Mouse (Mus musculus): ENCODE data around the gene Mrpl44. TPM values are rescaled to one million over a fixed set of nuclear protein-coding genes. Genes with fewer than 3 reads are reported as not detected.

Mrpl44 gene
- polyA plus RNA-seq, 1 experiment from 2014 or later = 49.6 TPM

- DNase-seq (ENCODE audit: low spot score) (no peak), ATAC-seq (replicated peaks; ENCODE audit: low FRiP score) (no peak)
- 54% methylated on average over 7 of the region's 7 CpGs for WGBS
- no peaks in the 10 kb centered on the region for H3K9me3 ChIP-seq (ENCODE audit: control insufficient read depth, low read length)
- H3K4me3 ChIP-seq (ENCODE audit: low read depth, low read length) = no peak overlapping the region
- H3K4me1 ChIP-seq (replicated peaks; ENCODE audit: control insufficient read depth, insufficient read depth, low read length) = peaks cover 6% of the 10 kb centered on the region; the same call in 1 of the 2 replicates
- no peak overlapping the region for H3K4me2 ChIP-seq
- H3K27me3 ChIP-seq (replicated peaks; ENCODE audit: control insufficient read depth, insufficient read depth, low read length) = no peaks in the 10 kb centered on the region
- peak overlapping the region; percentile 38; the same call in 1 of the 2 replicates for H3K27ac ChIP-seq (ENCODE audit: low read depth, low read length)
- H3K9ac ChIP-seq (ENCODE audit: low read depth, low read length) = no peak overlapping the region
- no peaks in the 10 kb centered on the region for H3K36me3 ChIP-seq (ENCODE audit: control insufficient read depth, insufficient read depth, low read length)
These were observed 23.7 kb upstream of the Mrpl44 start for GRCm38 (mm10) chr1:79752015-79752695.

GRCm38 (mm10) chr1:79752714-79753340 is 23.0 kb upstream of the Mrpl44 start:
- no peak overlapping the region for H3K9ac ChIP-seq (ENCODE audit: low read depth, low read length)
- no peaks in the 10 kb centered on the region for H3K36me3 ChIP-seq (ENCODE audit: control insufficient read depth, insufficient read depth, low read length)
- no peaks in the 10 kb centered on the region for H3K9me3 ChIP-seq (ENCODE audit: control insufficient read depth, low read length)
- ATAC-seq (replicated peaks; ENCODE audit: low FRiP score) (no peak), DNase-seq (ENCODE audit: low spot score) (no peak)
- 78% methylated on average over 4 of the region's 4 CpGs for WGBS
- no peak overlapping the region for H3K27ac ChIP-seq (ENCODE audit: low read depth, low read length)
- no peak overlapping the region for H3K4me3 ChIP-seq (ENCODE audit: low read depth, low read length)
- H3K4me1 ChIP-seq (replicated peaks; ENCODE audit: control insufficient read depth, insufficient read depth, low read length) = peaks cover 6% of the 10 kb centered on the region; the same call in 1 of the 2 replicates
- H3K4me2 ChIP-seq = no peak overlapping the region
- H3K27me3 ChIP-seq (replicated peaks; ENCODE audit: control insufficient read depth, insufficient read depth, low read length) = no peaks in the 10 kb centered on the region

GRCm38 (mm10) chr1:79753456-79753855 is 22.4 kb upstream of the Mrpl44 start:
- Histone ChIP-seq H3K27me3 (replicated peaks; ENCODE audit: control insufficient read depth, insufficient read depth, low read length) (no peaks in the 10 kb centered on the region), H3K9ac (ENCODE audit: low read depth, low read length) (no peak overlapping the region), H3K27ac (ENCODE audit: low read depth, low read length) (no peak overlapping the region), H3K9me3 (ENCODE audit: control insufficient read depth, low read length) (no peaks in the 10 kb centered on the region), H3K4me3 (ENCODE audit: low read depth, low read length) (no peak overlapping the region), H3K4me2 (no peak overlapping the region), H3K4me1 (replicated peaks; ENCODE audit: control insufficient read depth, insufficient read depth, low read length) (peaks cover 6% of the 10 kb centered on the region; the same call in 1 of the 2 replicates), H3K36me3 (ENCODE audit: control insufficient read depth, insufficient read depth, low read length) (no peaks in the 10 kb centered on the region)
- WGBS = 90% methylated on average over 3 of the region's 3 CpGs
- DNase-seq (ENCODE audit: low spot score) (no peak), ATAC-seq (replicated peaks; ENCODE audit: low FRiP score) (no peak)

DNA sequence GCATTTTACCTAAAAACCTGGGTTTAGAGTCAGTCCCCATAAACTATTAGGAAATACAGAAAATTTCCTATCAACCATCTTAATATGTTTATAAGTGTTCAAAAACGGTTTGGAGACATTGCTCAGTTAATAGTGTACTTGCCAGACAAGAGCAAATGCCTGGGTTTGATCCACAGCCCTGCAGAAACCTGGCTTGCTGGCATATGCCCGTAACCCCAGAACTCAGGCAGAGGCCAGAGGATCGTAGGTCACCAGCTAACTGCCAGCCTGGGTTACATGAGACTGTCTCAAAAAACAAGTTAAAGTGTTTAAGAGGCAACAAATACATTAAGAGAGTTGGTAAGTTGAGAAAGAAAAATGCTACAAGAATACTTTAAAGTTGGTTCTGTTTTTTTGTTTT is 20.9 kb upstream of the Mrpl44 start:
- Histone ChIP-seq H3K4me2 (no peak overlapping the region), H3K9me3 (ENCODE audit: control insufficient read depth, low read length) (no peaks in the 10 kb centered on the region), H3K4me3 (ENCODE audit: low read depth, low read length) (no peak overlapping the region), H3K27ac (ENCODE audit: low read depth, low read length) (no peak overlapping the region), H3K27me3 (replicated peaks; ENCODE audit: control insufficient read depth, insufficient read depth, low read length) (no peaks in the 10 kb centered on the region), H3K9ac (ENCODE audit: low read depth, low read length) (no peak overlapping the region), H3K4me1 (replicated peaks; ENCODE audit: control insufficient read depth, insufficient read depth, low read length) (peaks cover 9% of the 10 kb centered on the region; the same call in 1 of the 2 replicates), H3K36me3 (ENCODE audit: control insufficient read depth, insufficient read depth, low read length) (no peaks in the 10 kb centered on the region)
- DNase-seq (ENCODE audit: low spot score) (no peak), ATAC-seq (replicated peaks; ENCODE audit: low FRiP score) (no peak)
- WGBS = 82% methylated on average over 3 of the region's 3 CpGs

- WGBS = 49% methylated on average over 2 of the region's 2 CpGs
- no peak overlapping the region for H3K4me2 ChIP-seq
- ATAC-seq (replicated peaks; ENCODE audit: low FRiP score) = no peak
- no peaks in the 10 kb centered on the region for H3K36me3 ChIP-seq (ENCODE audit: control insufficient read depth, insufficient read depth, low read length)
- H3K4me3 ChIP-seq (ENCODE audit: low read depth, low read length) = no peak overlapping the region
- H3K9ac ChIP-seq (ENCODE audit: low read depth, low read length) = no peak overlapping the region
- no peaks in the 10 kb centered on the region for H3K9me3 ChIP-seq (ENCODE audit: control insufficient read depth, low read length)
- no peaks in the 10 kb centered on the region for H3K27me3 ChIP-seq (replicated peaks; ENCODE audit: control insufficient read depth, insufficient read depth, low read length)
- no peak overlapping the region for H3K27ac ChIP-seq (ENCODE audit: low read depth, low read length)
- no peak for DNase-seq (ENCODE audit: low spot score)
- peaks cover 11% of the 10 kb centered on the region; the same call in 1 of the 2 replicates for H3K4me1 ChIP-seq (replicated peaks; ENCODE audit: control insufficient read depth, insufficient read depth, low read length)
These were observed 20.4 kb upstream of the Mrpl44 start for GRCm38 (mm10) chr1:79755376-79755775.

GRCm38 (mm10) chr1:79756417-79756816 is 19.4 kb upstream of the Mrpl44 start:
- H3K27ac ChIP-seq (ENCODE audit: low read depth, low read length) = no peak overlapping the region
- ATAC-seq (replicated peaks; ENCODE audit: low FRiP score) (no peak), DNase-seq (ENCODE audit: low spot score) (no peak)
- H3K4me1 ChIP-seq (replicated peaks; ENCODE audit: control insufficient read depth, insufficient read depth, low read length) = peaks cover 11% of the 10 kb centered on the region
- H3K4me3 ChIP-seq (ENCODE audit: low read depth, low read length) = no peak overlapping the region
- H3K9me3 ChIP-seq (ENCODE audit: control insufficient read depth, low read length) = no peaks in the 10 kb centered on the region
- H3K4me2 ChIP-seq = no peak overlapping the region
- no peaks in the 10 kb centered on the region for H3K27me3 ChIP-seq (replicated peaks; ENCODE audit: control insufficient read depth, insufficient read depth, low read length)
- H3K36me3 ChIP-seq (ENCODE audit: control insufficient read depth, insufficient read depth, low read length) = no peaks in the 10 kb centered on the region
- 89% methylated on average over 5 of the region's 5 CpGs for WGBS
- no peak overlapping the region for H3K9ac ChIP-seq (ENCODE audit: low read depth, low read length)

GRCm38 (mm10) chr1:79757161-79757560 is 18.7 kb upstream of the Mrpl44 start:
- H3K27ac ChIP-seq (ENCODE audit: low read depth, low read length) = no peak overlapping the region; the same call in 1 of the 2 replicates
- 73% methylated on average over 7 of the region's 7 CpGs for WGBS
- no peak overlapping the region for H3K4me2 ChIP-seq
- DNase-seq (ENCODE audit: low spot score) (no peak), ATAC-seq (replicated peaks; ENCODE audit: low FRiP score) (no peak)
- H3K4me1 ChIP-seq (replicated peaks; ENCODE audit: control insufficient read depth, insufficient read depth, low read length) = peaks cover 13% of the 10 kb centered on the region
- H3K27me3 ChIP-seq (replicated peaks; ENCODE audit: control insufficient read depth, insufficient read depth, low read length) = no peaks in the 10 kb centered on the region
- H3K36me3 ChIP-seq (ENCODE audit: control insufficient read depth, insufficient read depth, low read length) = no peaks in the 10 kb centered on the region
- H3K4me3 ChIP-seq (ENCODE audit: low read depth, low read length) = no peak overlapping the region
- no peak overlapping the region for H3K9ac ChIP-seq (ENCODE audit: low read depth, low read length)
- H3K9me3 ChIP-seq (ENCODE audit: control insufficient read depth, low read length) = no peaks in the 10 kb centered on the region

- 68% methylated on average over 4 of the region's 4 CpGs for WGBS
- Histone ChIP-seq H3K9ac (ENCODE audit: low read depth, low read length) (no peak overlapping the region), H3K4me2 (no peak overlapping the region), H3K4me1 (replicated peaks; ENCODE audit: control insufficient read depth, insufficient read depth, low read length) (peaks cover 17% of the 10 kb centered on the region), H3K9me3 (ENCODE audit: control insufficient read depth, low read length) (no peaks in the 10 kb centered on the region), H3K36me3 (ENCODE audit: control insufficient read depth, insufficient read depth, low read length) (no peaks in the 10 kb centered on the region), H3K27ac (ENCODE audit: low read depth, low read length) (no peak overlapping the region), H3K4me3 (ENCODE audit: low read depth, low read length) (no peak overlapping the region), H3K27me3 (replicated peaks; ENCODE audit: control insufficient read depth, insufficient read depth, low read length) (no peaks in the 10 kb centered on the region)
- no peak for ATAC-seq (replicated peaks; ENCODE audit: low FRiP score)
- DNase-seq (ENCODE audit: low spot score) = no peak
These were observed 18.2 kb upstream of the Mrpl44 start for GRCm38 (mm10) chr1:79757597-79757996.

GRCm38 (mm10) chr1:79759006-79759405 is 16.8 kb upstream of the Mrpl44 start:
- no peaks in the 10 kb centered on the region for H3K9me3 ChIP-seq (ENCODE audit: control insufficient read depth, low read length)

More at GRCm38 (mm10) chr1:79759006-79759405, 16.8 kb upstream of the Mrpl44 start:
- Histone ChIP-seq H3K36me3 (ENCODE audit: control insufficient read depth, insufficient read depth, low read length) (no peaks in the 10 kb centered on the region), H3K4me3 (ENCODE audit: low read depth, low read length) (no peak overlapping the region), H3K4me2 (no peak overlapping the region), H3K9ac (ENCODE audit: low read depth, low read length) (no peak overlapping the region), H3K27ac (ENCODE audit: low read depth, low read length) (no peak overlapping the region), H3K4me1 (replicated peaks; ENCODE audit: control insufficient read depth, insufficient read depth, low read length) (peaks cover 19% of the 10 kb centered on the region), H3K27me3 (replicated peaks; ENCODE audit: control insufficient read depth, insufficient read depth, low read length) (no peaks in the 10 kb centered on the region)
- whole genome bisulfite sequencing = 74% methylated on average over 2 of the region's 2 CpGs
- no peak for DNase-seq (ENCODE audit: low spot score)
- ATAC-seq (replicated peaks; ENCODE audit: low FRiP score) = no peak
